Mouse (Mus musculus) neural tube, embryonic 13.5 days (tissue): ENCODE measurements around the gene Tgfbr3. TPM values are rescaled to one million over a fixed set of nuclear protein-coding genes. Genes with fewer than 3 reads are reported as not detected.
A peak's percentile ranks its signal among the peaks of the same experiment; 100 is the strongest.

ENCODE experiments used
- ATAC-seq: fragments of 200-750 bp; cut with Nextera tagmentation; 2 replicates; pipeline ENCODE4 v1.8.0; 2017; ENCODE audit warnings: low read depth, mild to moderate bottlenecking, moderate TSS enrichment, moderate library complexity
- H3K27ac ChIP-seq: fragments of 300-500 bp; sonication (generic); replicated peaks from 2 replicates; pipeline ENCODE4 v1.5.1; 2015; ENCODE audit warnings: moderate library complexity, mild to moderate bottlenecking, inconsistent platforms
- H3K27me3 ChIP-seq: fragments of 300-500 bp; sonication (generic); 2 replicates; pipeline ENCODE4 v1.6.1; 2015; ENCODE audit warnings: mild to moderate bottlenecking, inconsistent platforms
- H3K36me3 ChIP-seq: fragments of 300-500 bp; sonication (generic); 2 replicates; pipeline ENCODE4 v1.6.1; 2015; ENCODE audit warnings: mild to moderate bottlenecking, inconsistent platforms
- H3K4me1 ChIP-seq: fragments of 300-500 bp; sonication (generic); replicated peaks from 2 replicates; pipeline ENCODE4 v1.6.1; 2015; ENCODE audit warnings: inconsistent platforms
- H3K4me2 ChIP-seq: fragments of 300-500 bp; sonication (generic); 2 replicates; pipeline ENCODE4 v1.6.1; 2015; ENCODE audit warnings: inconsistent platforms, mild to moderate bottlenecking, moderate library complexity
- H3K4me3 ChIP-seq: fragments of 300-500 bp; sonication (generic); 2 replicates; pipeline ENCODE4 v1.5.1; 2015; ENCODE audit warnings: mild to moderate bottlenecking, inconsistent platforms
- H3K9ac ChIP-seq: fragments of 300-500 bp; sonication (generic); 2 replicates; pipeline ENCODE4 v1.6.1; 2015; ENCODE audit warnings: moderate library complexity, mild to moderate bottlenecking, inconsistent platforms
- H3K9me3 ChIP-seq: fragments of 300-500 bp; sonication (generic); 2 replicates; pipeline ENCODE4 v1.6.1; 2016; ENCODE audit warnings: inconsistent platforms
- WGBS: fragments of 180-500 bp; shearing (Covaris S2); methylation state at CpG from one replicate; pipeline ENCODE4 v1.1.7; 2015; 5-methylcytosine and 5-hydroxymethylcytosine counted together
- polyA plus RNA-seq: library from polyadenylated mRNA; unstranded; fragments of >200 nt; fragmentation: Nextera tagmentation; extraction: Ambion mirVana; gene quantifications from 2 replicates; pipeline ENCODE4 v1.2.1, GENCODE M21; 2015

Gene Tgfbr3
- polyA plus RNA-seq, 1 experiment from 2014 or later = 6.9 TPM

GRCm38 (mm10) chr5:107145125-107145524 is 144.3 kb downstream of the Tgfbr3 start:
- Histone ChIP-seq H3K4me3 (no peak overlapping the region), H3K4me1 (peaks cover 37% of the 10 kb centered on the region), H3K27me3 (peaks cover 7% of the 10 kb centered on the region), H3K36me3 (no peaks in the 10 kb centered on the region), H3K9me3 (no peaks in the 10 kb centered on the region), H3K27ac (no peak overlapping the region), H3K9ac (no peak overlapping the region), H3K4me2 (no peak overlapping the region)
- 92% methylated on average over 4 of the region's 4 CpGs for WGBS
- ATAC-seq = no peak

GRCm38 (mm10) chr5:107144263-107144843 is 145.1 kb downstream of the Tgfbr3 start:
- Histone ChIP-seq H3K4me2 (no peak overlapping the region), H3K9ac (peak overlapping the region; percentile 26; the same call in 1 of the 2 replicates), H3K27me3 (peaks cover 7% of the 10 kb centered on the region), H3K4me3 (no peak overlapping the region), H3K27ac (no peak overlapping the region), H3K9me3 (no peaks in the 10 kb centered on the region), H3K36me3 (no peaks in the 10 kb centered on the region), H3K4me1 (peaks cover 37% of the 10 kb centered on the region)
- WGBS = 31% methylated on average over 9 of the region's 9 CpGs
- ATAC-seq = no peak

- H3K27ac ChIP-seq = no peak overlapping the region
- peaks cover 32% of the 10 kb centered on the region for H3K4me1 ChIP-seq
- ATAC-seq = no peak
- H3K36me3 ChIP-seq = no peaks in the 10 kb centered on the region
- 71% methylated on average over 5 of the region's 5 CpGs for WGBS
- H3K4me2 ChIP-seq = no peak overlapping the region
- peaks cover 7% of the 10 kb centered on the region for H3K27me3 ChIP-seq
- H3K9ac ChIP-seq = no peak overlapping the region
- no peak overlapping the region for H3K4me3 ChIP-seq
- H3K9me3 ChIP-seq = no peaks in the 10 kb centered on the region
Observed at GRCm38 (mm10) chr5:107143406-107143805, 146.0 kb downstream of the Tgfbr3 start.

GRCm38 (mm10) chr5:107142791-107143190 is 146.6 kb downstream of the Tgfbr3 start:
- Histone ChIP-seq H3K9me3 (no peaks in the 10 kb centered on the region), H3K4me2 (no peak overlapping the region), H3K27ac (no peak overlapping the region), H3K4me1 (peaks cover 26% of the 10 kb centered on the region), H3K4me3 (no peak overlapping the region), H3K27me3 (peaks cover 7% of the 10 kb centered on the region), H3K36me3 (no peaks in the 10 kb centered on the region), H3K9ac (no peak overlapping the region)
- 86% methylated on average over 5 of the region's 5 CpGs for WGBS
- ATAC-seq = no peak

- Histone ChIP-seq H3K4me2 (no peak overlapping the region), H3K27ac (no peak overlapping the region), H3K9me3 (no peaks in the 10 kb centered on the region), H3K36me3 (0 out of 2 replicates have a peak, but pooled peaks cover 7% of the 10 kb centered on the region), H3K27me3 (peaks cover 7% of the 10 kb centered on the region), H3K4me3 (no peak overlapping the region), H3K9ac (no peak overlapping the region), H3K4me1 (peaks cover 21% of the 10 kb centered on the region)
- ATAC-seq = no peak
- whole genome bisulfite sequencing = 88% methylated on average over 5 of the region's 5 CpGs
Observed at GRCm38 (mm10) chr5:107141375-107141774, 148.1 kb downstream of the Tgfbr3 start.

- WGBS = 76% methylated on average over 11 of the region's 11 CpGs
- Histone ChIP-seq H3K9me3 (no peaks in the 10 kb centered on the region), H3K27me3 (no peaks in the 10 kb centered on the region), H3K36me3 (0 out of 2 replicates have a peak, but pooled peaks cover 7% of the 10 kb centered on the region), H3K9ac (no peak overlapping the region), H3K27ac (no peak overlapping the region), H3K4me2 (no peak overlapping the region), H3K4me3 (no peak overlapping the region), H3K4me1 (peaks cover 18% of the 10 kb centered on the region)
- no peak for ATAC-seq
Observed at GRCm38 (mm10) chr5:107139800-107140651, 149.4 kb downstream of the Tgfbr3 start.

GRCm38 (mm10) chr5:107133336-107133735 is 156.1 kb downstream of the Tgfbr3 start:
- Histone ChIP-seq H3K4me2 (no peak overlapping the region), H3K4me3 (no peak overlapping the region), H3K27ac (no peak overlapping the region), H3K4me1 (no peaks in the 10 kb centered on the region), H3K36me3 (0 out of 2 replicates have a peak, but pooled peaks cover 13% of the 10 kb centered on the region), H3K27me3 (no peaks in the 10 kb centered on the region), H3K9ac (no peak overlapping the region), H3K9me3 (no peaks in the 10 kb centered on the region)
- WGBS = 100% methylated on average over 2 of the region's 2 CpGs
- no peak for ATAC-seq

- 0 out of 2 replicates have a peak, but pooled peaks cover 12% of the 10 kb centered on the region for H3K36me3 ChIP-seq
- no peaks in the 10 kb centered on the region for H3K27me3 ChIP-seq
- H3K4me3 ChIP-seq = no peak overlapping the region
- no peak for ATAC-seq
- no peak overlapping the region for H3K27ac ChIP-seq
- H3K4me1 ChIP-seq = no peaks in the 10 kb centered on the region
- 83% methylated on average over 8 of the region's 8 CpGs for WGBS
- no peaks in the 10 kb centered on the region for H3K9me3 ChIP-seq
- no peak overlapping the region for H3K4me2 ChIP-seq
- no peak overlapping the region for H3K9ac ChIP-seq
Observed at GRCm38 (mm10) chr5:107132231-107132630, 157.2 kb downstream of the Tgfbr3 start.

GRCm38 (mm10) chr5:107129304-107129703 is 160.1 kb downstream of the Tgfbr3 start:
- Histone ChIP-seq H3K27ac (no peak overlapping the region), H3K9ac (no peak overlapping the region), H3K4me2 (no peak overlapping the region), H3K27me3 (no peaks in the 10 kb centered on the region), H3K36me3 (0 out of 2 replicates have a peak, but pooled peaks cover 6% of the 10 kb centered on the region), H3K4me3 (no peak overlapping the region), H3K9me3 (no peaks in the 10 kb centered on the region), H3K4me1 (peaks cover 11% of the 10 kb centered on the region; the same call in 1 of the 2 replicates)
- 62% methylated on average over 5 of the region's 5 CpGs for whole genome bisulfite sequencing
- ATAC-seq = no peak

GRCm38 (mm10) chr5:107126561-107126960 is 162.9 kb downstream of the Tgfbr3 start:
- Histone ChIP-seq H3K4me1 (peaks cover 11% of the 10 kb centered on the region; the same call in 1 of the 2 replicates), H3K4me3 (no peak overlapping the region), H3K27ac (no peak overlapping the region), H3K9me3 (no peaks in the 10 kb centered on the region), H3K9ac (no peak overlapping the region), H3K4me2 (no peak overlapping the region), H3K27me3 (no peaks in the 10 kb centered on the region), H3K36me3 (0 out of 2 replicates have a peak, but pooled peaks cover 4% of the 10 kb centered on the region)
- ATAC-seq = no peak
- 52% methylated on average over 7 of the region's 7 CpGs for WGBS

- no peak for ATAC-seq
Observed at GRCm38 (mm10) chr5:107125131-107125530, 164.3 kb downstream of the Tgfbr3 start.

GRCm38 (mm10) chr5:107124531-107124930 is 164.9 kb downstream of the Tgfbr3 start:
- H3K9me3 ChIP-seq = no peaks in the 10 kb centered on the region
- no peak overlapping the region for H3K27ac ChIP-seq
- no peak for ATAC-seq
- no peak overlapping the region for H3K9ac ChIP-seq
- no peaks in the 10 kb centered on the region for H3K27me3 ChIP-seq
- H3K4me2 ChIP-seq = no peak overlapping the region
- peaks cover 11% of the 10 kb centered on the region; the same call in 1 of the 2 replicates for H3K4me1 ChIP-seq
- H3K4me3 ChIP-seq = no peak overlapping the region
- 67% methylated on average over 7 of the region's 7 CpGs for WGBS
- H3K36me3 ChIP-seq = no peaks in the 10 kb centered on the region

More at GRCm38 (mm10) chr5:107125131-107125530, 164.3 kb downstream of the Tgfbr3 start:
- H3K9me3 ChIP-seq = no peaks in the 10 kb centered on the region
- H3K27me3 ChIP-seq = no peaks in the 10 kb centered on the region
- WGBS = 60% methylated on average over 6 of the region's 6 CpGs
- no peak overlapping the region for H3K4me3 ChIP-seq
- H3K27ac ChIP-seq = no peak overlapping the region
- peaks cover 11% of the 10 kb centered on the region; the same call in 1 of the 2 replicates for H3K4me1 ChIP-seq
- H3K9ac ChIP-seq = no peak overlapping the region
- no peaks in the 10 kb centered on the region for H3K36me3 ChIP-seq
- H3K4me2 ChIP-seq = no peak overlapping the region
